Mouse (Mus musculus) limb, embryonic 14.5 days (tissue): Measurements from ENCODE around the gene Nat8f3. TPM values are rescaled to one million over a fixed set of nuclear protein-coding genes. Genes with fewer than 3 reads are reported as not detected.
"Not testable (repeated sequence)": the region's sequence is repeated elsewhere in the genome, so short reads cannot be mapped to it uniquely, and the experiment has no call there.

Source experiments
- ATAC-seq: fragments of 200-750 bp; cut with Nextera tagmentation; 2 replicates; pipeline ENCODE4 v1.8.0; 2017; ENCODE audit warnings: low read depth, moderate number of reproducible peaks, moderate TSS enrichment; ENCODE audit not compliant: low FRiP score
- DNase-seq: peaks from one replicate; pipeline ENCODE4 v3.0.0-alpha.2; 2015; ENCODE audit warnings: low spot score
- H3K27ac ChIP-seq: fragments of 300-500 bp; sonication (generic); replicated peaks from 2 replicates; pipeline ENCODE4 v1.5.1; 2014; ENCODE audit warnings: low read depth, mild to moderate bottlenecking, low read length, moderate library complexity, mixed read lengths
- H3K27me3 ChIP-seq: fragments of 300-500 bp; sonication (generic); 2 replicates; pipeline ENCODE4 v1.6.1; 2014; ENCODE audit warnings: low read length, mixed read lengths; ENCODE audit not compliant: control insufficient read depth, insufficient read depth
- H3K36me3 ChIP-seq: fragments of 300-500 bp; sonication (generic); 2 replicates; pipeline ENCODE4 v1.6.1; 2014; ENCODE audit warnings: mild to moderate bottlenecking, low read length, moderate library complexity, mixed read lengths; ENCODE audit not compliant: control insufficient read depth, insufficient read depth
- H3K4me1 ChIP-seq: fragments of 300-500 bp; sonication (generic); 2 replicates; pipeline ENCODE4 v1.6.1; 2014; ENCODE audit warnings: antibody characterized with exemption, low read length, mixed read lengths; ENCODE audit not compliant: control insufficient read depth, insufficient read depth
- H3K4me2 ChIP-seq: fragments of 300-500 bp; sonication (generic); replicated peaks from 2 replicates; pipeline ENCODE4 v1.6.1; 2014; ENCODE audit warnings: low read depth, mild to moderate bottlenecking, low read length, moderate library complexity; ENCODE audit not compliant: severe bottlenecking
- H3K4me3 ChIP-seq: fragments of 300-500 bp; sonication (generic); replicated peaks from 2 replicates; pipeline ENCODE4 v1.5.1; 2014; ENCODE audit warnings: low read length
- H3K9ac ChIP-seq: fragments of 300-500 bp; sonication (generic); 2 replicates; pipeline ENCODE4 v1.6.1; 2014; ENCODE audit warnings: mild to moderate bottlenecking, low read depth, low read length, moderate library complexity; ENCODE audit not compliant: severe bottlenecking
- H3K9me3 ChIP-seq: fragments of 300-500 bp; sonication (generic); 2 replicates; pipeline ENCODE4 v1.6.1; 2016; ENCODE audit warnings: low read length; ENCODE audit not compliant: control insufficient read depth
- WGBS: fragments of 180-500 bp; shearing (Covaris S2); extraction: QIAGEN DNeasy Blood & Tissue Kit; methylation state at CpG from one replicate; pipeline ENCODE4 v1.1.7; 2014; 5-methylcytosine and 5-hydroxymethylcytosine counted together
- microRNA-seq: library from miRNA; unstranded; fragments of <30 nt; microRNA quantifications from one replicate; pipeline ENCODE4, GENCODE M21; 2016
- polyA plus RNA-seq, 2 experiments: library from polyadenylated mRNA; depleted of rRNA in 1 of 2; stranded (reverse) in 1 of 2; unstranded in 1 of 2; fragments of >200 nt; fragmentation: Nextera tagmentation in 1 of 2; extraction: Ambion mirVana in 1 of 2; gene quantifications; 2 replicates each; pipeline versions ENCODE4 v1.2.1 to v1.2.3; 2012 to 2014

Gene Nat8f3
- polyA plus RNA-seq, 2 experiments = 0.08 TPM; not detected in 1

DNA sequence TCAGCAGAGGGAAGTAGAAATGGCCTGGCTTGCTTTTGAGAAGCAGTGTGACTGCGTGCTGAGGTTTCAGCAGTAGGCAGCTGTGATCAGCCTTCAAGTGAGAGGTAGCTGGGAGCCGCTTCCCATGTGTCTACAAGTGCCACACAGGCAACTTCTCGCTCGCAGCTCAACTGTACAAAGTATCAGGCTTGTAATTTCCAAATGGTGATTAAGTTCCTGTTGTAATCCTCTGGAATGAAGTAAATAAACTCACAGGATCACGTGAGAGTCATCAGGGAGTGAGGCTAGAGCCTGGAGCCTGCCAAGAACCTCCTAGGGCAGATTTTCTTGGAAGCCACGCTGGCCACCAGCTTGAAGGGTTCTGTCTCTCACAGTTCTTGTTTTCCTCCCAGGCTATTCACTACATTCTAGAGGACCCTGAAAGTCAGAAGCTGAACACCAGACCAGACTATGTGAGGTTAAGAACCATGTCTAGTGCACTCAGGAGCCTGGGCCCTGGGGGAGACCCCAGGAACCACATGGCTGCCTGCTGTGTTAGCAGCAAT is 9.8 kb downstream of the Nat8f3 start:
- H3K4me3 ChIP-seq, H3K9me3 ChIP-seq, H3K4me1 ChIP-seq, ATAC-seq, DNase-seq, H3K9ac ChIP-seq, H3K36me3 ChIP-seq, H3K4me2 ChIP-seq, H3K27ac ChIP-seq, H3K27me3 ChIP-seq: not testable (repeated sequence)
- 74% methylated on average over 2 of the region's 6 CpGs for WGBS

DNA sequence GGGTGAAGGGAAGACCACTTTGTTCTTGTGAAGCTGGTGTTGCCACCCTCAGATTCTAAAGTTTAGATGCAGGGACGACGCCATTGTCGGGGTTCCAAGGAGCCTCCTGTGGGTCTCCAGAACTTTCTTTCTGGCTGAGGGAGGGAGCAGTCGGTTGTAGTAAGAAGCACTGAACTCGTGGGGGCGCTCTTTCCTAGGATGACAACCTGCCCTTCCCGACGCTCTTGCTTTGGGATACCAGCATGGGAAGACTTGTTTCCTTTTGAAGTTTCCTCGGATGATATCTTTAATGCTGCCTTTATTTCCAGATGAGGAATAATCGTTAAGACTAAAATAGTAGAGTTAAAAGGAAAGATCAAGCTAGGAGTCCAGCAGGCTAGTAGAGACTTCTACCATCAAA is 52.4 kb downstream of the Nat8f3 start, which contains the start of gene Nat8f7:
TSS of gene Nat8f7 (minus strand) at position 101 of the 400 bp plus-strand sequence.
- not testable (repeated sequence) for H3K27me3 ChIP-seq, H3K9me3 ChIP-seq, H3K27ac ChIP-seq, H3K9ac ChIP-seq, H3K4me3 ChIP-seq, H3K36me3 ChIP-seq, H3K4me1 ChIP-seq, H3K4me2 ChIP-seq, DNase-seq, ATAC-seq
- 83% methylated on average over 9 of the region's 10 CpGs for WGBS

DNA sequence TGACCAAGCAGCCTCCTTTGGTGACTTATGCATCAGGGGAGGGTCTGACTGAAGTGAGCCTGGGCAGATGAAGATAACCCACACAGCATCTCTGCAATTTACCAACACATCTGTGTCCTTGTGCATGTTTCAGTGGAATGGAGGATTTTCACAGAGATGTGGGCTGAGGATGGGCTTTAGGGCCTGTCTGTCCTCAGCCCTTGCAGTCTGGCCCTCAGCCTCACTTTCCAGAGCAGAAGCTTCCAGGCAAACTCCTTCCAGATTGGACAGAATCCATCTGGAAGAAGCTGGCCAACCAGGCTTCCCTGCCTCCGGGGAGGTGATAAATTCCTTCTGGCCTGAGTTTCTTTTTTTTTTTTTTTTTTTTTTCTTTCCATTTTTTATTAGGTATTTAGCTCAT is 55.9 kb downstream of the Nat8f3 start:
- not testable (repeated sequence) for H3K27me3 ChIP-seq, H3K9me3 ChIP-seq, H3K36me3 ChIP-seq, ATAC-seq, H3K4me3 ChIP-seq, DNase-seq, H3K4me1 ChIP-seq, H3K27ac ChIP-seq, H3K4me2 ChIP-seq, H3K9ac ChIP-seq
- no CpG with 5 or more reads among the region's 1 CpGs for WGBS

DNA sequence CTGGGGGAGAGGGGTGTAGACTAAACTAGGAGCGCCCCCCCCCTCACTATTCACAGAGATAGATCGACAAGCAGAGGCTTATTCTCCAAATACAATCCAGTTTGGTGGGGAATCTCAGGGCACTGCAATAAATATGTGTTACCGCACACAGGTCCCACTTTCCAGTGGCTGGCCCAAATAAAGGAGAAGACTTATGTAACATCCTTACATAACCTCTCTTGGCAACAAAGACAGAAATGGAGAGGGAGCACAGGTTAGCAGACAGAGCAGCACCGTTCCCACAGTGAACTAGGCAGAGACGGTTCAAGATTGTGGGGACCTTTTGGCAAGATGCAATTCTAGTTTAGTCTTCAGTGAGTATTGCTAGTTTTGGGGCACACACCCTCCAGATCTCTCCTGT is 56.3 kb downstream of the Nat8f3 start:
- H3K4me2 ChIP-seq, H3K9me3 ChIP-seq, ATAC-seq, H3K9ac ChIP-seq, H3K4me1 ChIP-seq, H3K27me3 ChIP-seq, H3K4me3 ChIP-seq, DNase-seq, H3K27ac ChIP-seq, H3K36me3 ChIP-seq: not testable (repeated sequence)
- 90% methylated on average over 5 of the region's 5 CpGs for WGBS

DNA sequence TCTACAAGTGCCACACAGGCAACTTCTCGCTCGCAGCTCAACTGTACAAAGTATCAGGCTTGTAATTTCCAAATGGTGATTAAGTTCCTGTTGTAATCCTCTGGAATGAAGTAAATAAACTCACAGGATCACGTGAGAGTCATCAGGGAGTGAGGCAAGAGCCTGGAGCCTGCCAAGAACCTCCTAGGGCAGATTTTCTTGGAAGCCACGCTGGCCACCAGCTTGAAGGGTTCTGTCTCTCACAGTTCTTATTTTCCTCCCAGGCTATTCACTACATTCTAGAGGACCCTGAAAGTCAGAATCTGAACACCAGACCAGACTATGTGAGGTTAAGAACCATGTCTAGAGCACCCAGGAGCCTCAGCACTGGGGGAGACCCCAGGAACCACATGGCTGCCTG is 63.6 kb downstream of the Nat8f3 start:
- not testable (repeated sequence) for H3K4me1 ChIP-seq, H3K9me3 ChIP-seq, DNase-seq, H3K4me3 ChIP-seq, H3K27me3 ChIP-seq, H3K4me2 ChIP-seq, ATAC-seq, H3K27ac ChIP-seq, H3K9ac ChIP-seq, H3K36me3 ChIP-seq
- WGBS = 66% methylated on average over 2 of the region's 4 CpGs

Small RNA genes lying within 50 kb of the gene (microRNA-seq; reads per million reads assigned to microRNA genes)
- gene Gm27317 (not detected), gene Mir6375 (not detected)

Other genes starting within 250 kb of the Nat8f3 start
- gene Alms1, start 178.2 kb downstream of the Nat8f3 start, polyA plus RNA-seq (2012; rRNA removed) = 4.7 and 4.9 TPM in 2 replicates
- 4.5 and 6.2 TPM in 2 replicates for gene Alms1, start 178.2 kb downstream of the Nat8f3 start, polyA plus RNA-seq (2014; fragmentation: Nextera tagmentation; extraction: Ambion mirVana)
- gene Nat8f7, start 52.5 kb downstream of the Nat8f3 start, polyA plus RNA-seq (2012; rRNA removed) = 0.04 and 0.15 TPM in 2 replicates
- not detected in 2 replicates for gene Nat8f7, start 52.5 kb downstream of the Nat8f3 start, polyA plus RNA-seq (2014; fragmentation: Nextera tagmentation; extraction: Ambion mirVana)
- 0.08 and 0.10 TPM in 2 replicates for gene Nat8f6, start 55.2 kb upstream of the Nat8f3 start, polyA plus RNA-seq (2012; rRNA removed)
- gene Nat8f6, start 55.2 kb upstream of the Nat8f3 start, polyA plus RNA-seq (2014; fragmentation: Nextera tagmentation; extraction: Ambion mirVana) = not detected in 2 replicates
- gene Nat8f5, start 55.2 kb upstream of the Nat8f3 start, polyA plus RNA-seq (2012; rRNA removed) = 0.18 TPM in 1 of 2 replicates, not detected in the other
- gene Nat8f5, start 55.2 kb upstream of the Nat8f3 start, polyA plus RNA-seq (2014; fragmentation: Nextera tagmentation; extraction: Ambion mirVana) = not detected in 2 replicates
- gene Nat8, start 66.3 kb upstream of the Nat8f3 start, polyA plus RNA-seq (2012; rRNA removed) = 0.10 TPM in 1 of 2 replicates, not detected in the other
- gene Nat8, start 66.3 kb upstream of the Nat8f3 start, polyA plus RNA-seq (2014; fragmentation: Nextera tagmentation; extraction: Ambion mirVana) = 0.18 TPM in 1 of 2 replicates, not detected in the other
- 0.06 TPM in 1 of 2 replicates, not detected in the other for gene Nat8f2, start 103.4 kb upstream of the Nat8f3 start, polyA plus RNA-seq (2012; rRNA removed)
- not detected in 2 replicates for gene Nat8f2, start 103.4 kb upstream of the Nat8f3 start, polyA plus RNA-seq (2014; fragmentation: Nextera tagmentation; extraction: Ambion mirVana)
- 1.7 TPM in 2 replicates for gene Nat8f4, start 139.1 kb upstream of the Nat8f3 start, polyA plus RNA-seq (2012; rRNA removed)
- 1.9 and 2.0 TPM in 2 replicates for gene Nat8f4, start 139.1 kb upstream of the Nat8f3 start, polyA plus RNA-seq (2014; fragmentation: Nextera tagmentation; extraction: Ambion mirVana)
- gene Tprkb, start 146.1 kb upstream of the Nat8f3 start, polyA plus RNA-seq (2012; rRNA removed) = 27.2 and 30.1 TPM in 2 replicates
- 25.8 and 31.5 TPM in 2 replicates for gene Tprkb, start 146.1 kb upstream of the Nat8f3 start, polyA plus RNA-seq (2014; fragmentation: Nextera tagmentation; extraction: Ambion mirVana)
- gene Nat8f1, start 149.9 kb upstream of the Nat8f3 start, polyA plus RNA-seq (2012; rRNA removed) = 7.7 and 9.4 TPM in 2 replicates
- 6.9 and 7.0 TPM in 2 replicates for gene Nat8f1, start 149.9 kb upstream of the Nat8f3 start, polyA plus RNA-seq (2014; fragmentation: Nextera tagmentation; extraction: Ambion mirVana)
- 115 and 130 TPM in 2 replicates for gene Dusp11, start 195.9 kb upstream of the Nat8f3 start, polyA plus RNA-seq (2012; rRNA removed)
- 46.3 and 56.4 TPM in 2 replicates for gene Dusp11, start 195.9 kb upstream of the Nat8f3 start, polyA plus RNA-seq (2014; fragmentation: Nextera tagmentation; extraction: Ambion mirVana)